Comparison of ENCODE assay signal across 8 mouse cellular contexts in the genomic region with DNA sequence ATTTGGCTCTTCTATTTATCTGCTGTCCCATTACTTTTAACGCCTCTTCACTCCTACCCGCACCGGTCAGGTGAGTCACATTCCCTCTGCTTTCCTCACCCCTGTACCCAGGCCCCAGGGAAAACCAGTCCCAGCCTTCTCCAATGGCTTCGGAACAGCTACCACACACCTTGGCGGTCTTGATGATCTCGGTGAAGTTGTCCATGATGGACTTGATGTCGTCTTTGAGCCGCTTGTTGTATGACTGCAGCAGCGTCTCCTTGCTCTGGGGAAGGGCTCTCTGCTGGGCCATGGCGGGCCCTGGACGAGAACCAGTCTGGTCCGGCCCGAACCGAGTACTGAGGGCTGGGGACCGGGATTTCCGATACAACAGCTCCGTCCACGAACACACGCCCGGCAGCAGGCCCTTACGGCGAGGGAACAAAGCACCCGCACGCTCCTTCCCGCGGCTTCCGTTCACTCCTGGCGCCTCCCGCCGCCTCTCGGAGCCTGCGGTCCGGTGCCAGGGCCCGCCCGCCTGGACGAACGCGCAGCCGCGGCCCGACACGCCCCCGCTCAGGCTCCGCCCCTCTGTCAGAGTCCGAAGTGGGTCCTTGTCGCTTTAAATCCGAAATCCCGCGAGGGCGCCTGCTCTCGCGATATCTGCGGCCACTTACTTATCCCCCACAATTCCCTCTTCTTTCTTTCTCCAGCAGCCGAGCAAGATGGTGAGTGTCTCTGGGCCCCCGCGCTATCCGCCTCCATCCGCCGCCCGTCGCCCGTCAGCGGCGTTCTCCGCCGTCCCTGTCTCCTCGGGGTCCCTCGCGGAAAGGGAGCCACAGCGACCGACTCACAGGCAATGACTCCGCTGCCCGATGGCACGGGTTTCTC. TPM values are rescaled to one million over a fixed set of nuclear protein-coding genes. Genes with fewer than 3 reads are reported as not detected.
A peak's percentile ranks its signal among the peaks of the same experiment; 100 is the strongest.
DNase-seq lines count a peak whose midpoint lies in the region; ATAC-seq and TF ChIP-seq lines count a peak whose summit lies in the region.

A gene (minus strand): TSS at position 554 of the 870 bp plus-strand sequence.
A gene (plus strand): TSS at position 641 of the 870 bp plus-strand sequence.

- peak; percentile 98 for DNase-seq in ES-CJ7 (ENCODE audit: low read depth, low spot score)
- peak; percentile 100 for DNase-seq in cerebellum, adult 11 months
- peak; percentile 99 for DNase-seq in heart, postnatal 25 days (ENCODE audit: low spot score)
- peak; percentile 99 to 100 for DNase-seq in layer of hippocampus, adult 18-20 months (ENCODE audit: low spot score in 2 of 2)
- DNase-seq in lung, adult 2 months: peak; percentile 100
- DNase-seq in thymus, adult 18-20 months: peak; percentile 97 to 98

- peaks cover 57% of the 10 kb centered on the region for H3K36me3 ChIP-seq in forebrain, embryonic 15.5 days

- peak within 1 kb of the TSS; percentile 93 for H3K27ac ChIP-seq in forebrain, embryonic 15.5 days (replicated peaks)

- H3K27me3 ChIP-seq in forebrain, embryonic 15.5 days: no peaks in the 10 kb centered on the region

- H3K4me3 ChIP-seq in forebrain, embryonic 15.5 days: peak within 1 kb of the TSS; percentile 93
- peak within 1 kb of the TSS; percentile 88 for H3K4me3 ChIP-seq in lung, adult 2 months (replicated peaks; ENCODE audit: extremely low read depth, low read depth, low read length)

- H3K9ac ChIP-seq in forebrain, embryonic 15.5 days (replicated peaks): peak within 1 kb of the TSS; percentile 94

- peak; percentile 93 for ATAC-seq in forebrain, embryonic 15.5 days (replicated peaks)
- peak; percentile 82 for ATAC-seq in neutrophil, adult 5-6 weeks (ENCODE audit: extremely low read depth, insufficient number of reproducible peaks, low FRiP score, poor library complexity, severe bottlenecking)

- TF ChIP-seq CTCF in lung, adult 2 months (IDR thresholded peaks at IDR 0.05; ENCODE audit: insufficient read depth, low read length): no peak

- under 1% methylated on average over 72 of the region's 74 CpGs for WGBS in forebrain, embryonic 15.5 days
- under 1% methylated on average over 73 of the region's 74 CpGs for WGBS in lung, adult 2 months

- intact Hi-C loops in heart, postnatal 25 days (cut with DNase I): loop anchor here (5.0 kb wide), 1 partner anchor 97 kb away; a partner anchor contains a TSS

- H3K4me1 ChIP-seq in forebrain, embryonic 15.5 days: peaks cover 53% of the 10 kb centered on the region
- H3K4me1 ChIP-seq in lung, adult 2 months (ENCODE audit: control insufficient read depth, insufficient read depth, low read length): peaks cover 12% of the 10 kb centered on the region

- peak within 1 kb of the TSS; percentile 92 for H3K4me2 ChIP-seq in forebrain, embryonic 15.5 days (replicated peaks)

- TF ChIP-seq POLR2A in lung, adult 2 months (IDR thresholded peaks at IDR 0.05; ENCODE audit: borderline replicate concordance, extremely low read depth, low read depth, low read length): peak; percentile 89

- H3K9me3 ChIP-seq in forebrain, embryonic 15.5 days: no peaks in the 10 kb centered on the region

RNA-seq across cellular contexts. Expression of the first gene that starts in this region (rescaled TPM):
- polyA plus RNA-seq in forebrain, embryonic 15.5 days (2015; fragmentation: Nextera tagmentation; extraction: Ambion mirVana): 177 and 184 TPM in 2 replicates
- 10 to 100 TPM; 23.7 to 25.6 TPM for total RNA-seq in heart, postnatal 25 days (2021)
- 10 to 100 TPM; 47.5 to 50.1 TPM for total RNA-seq in layer of hippocampus, adult 18-20 months (2021)
- polyA plus RNA-seq in lung, adult 2 months (2012; rRNA removed): 27.6 and 30.9 TPM in 2 replicates
- 10.6 and 13.3 TPM in 2 replicates for total RNA-seq in neutrophil, adult 5-6 weeks (2017)

RNA-seq across cellular contexts. Expression of the second gene that starts in this region (rescaled TPM):
- 533 and 546 TPM in 2 replicates for polyA plus RNA-seq in forebrain, embryonic 15.5 days (2015; fragmentation: Nextera tagmentation; extraction: Ambion mirVana)
- total RNA-seq in heart, postnatal 25 days (2021): 100 to 1,000 TPM; 274 to 280 TPM
- 100 to 1,000 TPM; 253 to 258 TPM for total RNA-seq in layer of hippocampus, adult 18-20 months (2021)
- 348 and 458 TPM in 2 replicates for polyA plus RNA-seq in lung, adult 2 months (2012; rRNA removed)
- 711 and 793 TPM in 2 replicates for total RNA-seq in neutrophil, adult 5-6 weeks (2017)

Comparison
In these comparisons a context has a peak if more than half of its experiments do, and no peak if none do; other contexts are left out.
1. Peak in every context shown above with its lines: DNase-seq, ATAC-seq, H3K4me3 ChIP-seq and H3K27ac ChIP-seq.